Mouse (Mus musculus) brown adipose tissue, adult 24 weeks (tissue): Measurements from ENCODE around the gene Snta1. TPM values are rescaled to one million over a fixed set of nuclear protein-coding genes. Genes with fewer than 3 reads are reported as not detected.

Source experiments
- H3K27ac ChIP-seq: fragments of 200-500 bp; replicated peaks from 2 replicates; pipeline ENCODE4 v1.5.1; 2012; ENCODE audit warnings: low read depth, mild to moderate bottlenecking, low read length
- H3K4me1 ChIP-seq: fragments of 200-500 bp; 2 replicates; pipeline ENCODE4 v1.6.1; 2012; ENCODE audit warnings: low read length, mixed read lengths; ENCODE audit not compliant: control insufficient read depth, insufficient read depth, insufficient read length
- H3K4me3 ChIP-seq: fragments of 200-500 bp; 2 replicates; pipeline ENCODE4 v1.5.1; 2012; ENCODE audit warnings: low read depth, mild to moderate bottlenecking, low read length, moderate library complexity; ENCODE audit not compliant: insufficient read depth
- polyA plus RNA-seq: library from polyadenylated mRNA; stranded (reverse); fragments of >200 nt; gene quantifications from 2 replicates; pipeline ENCODE4 v1.2.4, GENCODE M21; 2012; ENCODE audit not compliant: missing spikeins, insufficient read depth, insufficient read length

Snta1 gene
- polyA plus RNA-seq = 17.1 and 29.6 TPM in 2 replicates

GRCm38 (mm10) chr2:154407643-154408445, at the start of gene Snta1:
TSS of gene Snta1 (minus strand) at chr2:154408099.
- Histone ChIP-seq H3K27ac (peak within 1 kb of the TSS; percentile 73), H3K4me1 (peaks cover 12% of the 10 kb centered on the region; the same call in 1 of the 2 replicates), H3K4me3 (peak within 1 kb of the TSS; percentile 95)

- H3K4me1 ChIP-seq = 0 out of 2 replicates have a peak, but pooled peaks cover 7% of the 10 kb centered on the region
- no peak overlapping the region for H3K27ac ChIP-seq
- no peak overlapping the region for H3K4me3 ChIP-seq
Observed at GRCm38 (mm10) chr2:154456621-154457020, 48.7 kb upstream of the Snta1 start.

- 0 out of 2 replicates have a peak, but pooled peaks cover 7% of the 10 kb centered on the region for H3K4me1 ChIP-seq
- no peak overlapping the region for H3K27ac ChIP-seq
- H3K4me3 ChIP-seq = no peak overlapping the region
Observed at GRCm38 (mm10) chr2:154455776-154456175, 47.9 kb upstream of the Snta1 start.

- H3K4me1 ChIP-seq = 0 out of 2 replicates have a peak, but pooled peaks cover 5% of the 10 kb centered on the region
- no peak overlapping the region for H3K27ac ChIP-seq
- H3K4me3 ChIP-seq = no peak overlapping the region
Observed at GRCm38 (mm10) chr2:154454605-154455004, 46.7 kb upstream of the Snta1 start.

- Histone ChIP-seq H3K4me1 (0 out of 2 replicates have a peak, but pooled peaks cover 5% of the 10 kb centered on the region), H3K4me3 (no peak overlapping the region), H3K27ac (no peak overlapping the region)
Observed at GRCm38 (mm10) chr2:154454099-154454498, 46.2 kb upstream of the Snta1 start.

- H3K4me3 ChIP-seq = no peak overlapping the region
- H3K4me1 ChIP-seq = 0 out of 2 replicates have a peak, but pooled peaks cover 5% of the 10 kb centered on the region
- H3K27ac ChIP-seq = no peak overlapping the region
Observed at GRCm38 (mm10) chr2:154452951-154453350, 45.1 kb upstream of the Snta1 start.

- H3K4me3 ChIP-seq = no peak overlapping the region
- H3K4me1 ChIP-seq = no peaks in the 10 kb centered on the region
- no peak overlapping the region for H3K27ac ChIP-seq
Observed at GRCm38 (mm10) chr2:154448633-154449032, 40.7 kb upstream of the Snta1 start.

GRCm38 (mm10) chr2:154447821-154448220, 39.9 kb upstream of the Snta1 start:
- Histone ChIP-seq H3K27ac (no peak overlapping the region), H3K4me3 (no peak overlapping the region), H3K4me1 (no peaks in the 10 kb centered on the region)

GRCm38 (mm10) chr2:154440453-154440852, 32.6 kb upstream of the Snta1 start:
- H3K4me1 ChIP-seq = peaks cover 3% of the 10 kb centered on the region; the same call in 1 of the 2 replicates
- no peak overlapping the region for H3K27ac ChIP-seq
- no peak overlapping the region for H3K4me3 ChIP-seq

- H3K4me3 ChIP-seq = peak overlapping the region; percentile 96
- H3K27ac ChIP-seq = peak overlapping the region; percentile 55
- peaks cover 3% of the 10 kb centered on the region; the same call in 1 of the 2 replicates for H3K4me1 ChIP-seq
Observed at GRCm38 (mm10) chr2:154437191-154437527, 29.3 kb upstream of the Snta1 start.

- Histone ChIP-seq H3K4me3 (peak within 1 kb of the TSS; percentile 96), H3K27ac (peak within 1 kb of the TSS; percentile 68), H3K4me1 (peaks cover 3% of the 10 kb centered on the region; the same call in 1 of the 2 replicates)
Observed at GRCm38 (mm10) chr2:154436458-154437190, 28.7 kb upstream of the Snta1 start, which contains the start of gene Cbfa2t2. TSS of gene Cbfa2t2 (plus strand) at chr2:154436481.

- Histone ChIP-seq H3K4me3 (peak overlapping the region; percentile 54), H3K4me1 (peaks cover 3% of the 10 kb centered on the region; the same call in 1 of the 2 replicates), H3K27ac (peak overlapping the region; percentile 68)
Observed at GRCm38 (mm10) chr2:154436076-154436457, 28.2 kb upstream of the Snta1 start.

- Histone ChIP-seq H3K4me1 (peaks cover 3% of the 10 kb centered on the region; the same call in 1 of the 2 replicates), H3K27ac (no peak overlapping the region), H3K4me3 (no peak overlapping the region)
Observed at GRCm38 (mm10) chr2:154434690-154435089, 26.8 kb upstream of the Snta1 start.

GRCm38 (mm10) chr2:154433391-154433790, 25.5 kb upstream of the Snta1 start:
- no peak overlapping the region for H3K27ac ChIP-seq
- H3K4me3 ChIP-seq = no peak overlapping the region
- H3K4me1 ChIP-seq = peaks cover 3% of the 10 kb centered on the region; the same call in 1 of the 2 replicates

GRCm38 (mm10) chr2:154432696-154433095, 24.8 kb upstream of the Snta1 start:
- Histone ChIP-seq H3K27ac (no peak overlapping the region), H3K4me3 (no peak overlapping the region), H3K4me1 (peaks cover 2% of the 10 kb centered on the region; the same call in 1 of the 2 replicates)
